Mouse (Mus musculus): Measurements from ENCODE around the gene Nav3.

DNA sequence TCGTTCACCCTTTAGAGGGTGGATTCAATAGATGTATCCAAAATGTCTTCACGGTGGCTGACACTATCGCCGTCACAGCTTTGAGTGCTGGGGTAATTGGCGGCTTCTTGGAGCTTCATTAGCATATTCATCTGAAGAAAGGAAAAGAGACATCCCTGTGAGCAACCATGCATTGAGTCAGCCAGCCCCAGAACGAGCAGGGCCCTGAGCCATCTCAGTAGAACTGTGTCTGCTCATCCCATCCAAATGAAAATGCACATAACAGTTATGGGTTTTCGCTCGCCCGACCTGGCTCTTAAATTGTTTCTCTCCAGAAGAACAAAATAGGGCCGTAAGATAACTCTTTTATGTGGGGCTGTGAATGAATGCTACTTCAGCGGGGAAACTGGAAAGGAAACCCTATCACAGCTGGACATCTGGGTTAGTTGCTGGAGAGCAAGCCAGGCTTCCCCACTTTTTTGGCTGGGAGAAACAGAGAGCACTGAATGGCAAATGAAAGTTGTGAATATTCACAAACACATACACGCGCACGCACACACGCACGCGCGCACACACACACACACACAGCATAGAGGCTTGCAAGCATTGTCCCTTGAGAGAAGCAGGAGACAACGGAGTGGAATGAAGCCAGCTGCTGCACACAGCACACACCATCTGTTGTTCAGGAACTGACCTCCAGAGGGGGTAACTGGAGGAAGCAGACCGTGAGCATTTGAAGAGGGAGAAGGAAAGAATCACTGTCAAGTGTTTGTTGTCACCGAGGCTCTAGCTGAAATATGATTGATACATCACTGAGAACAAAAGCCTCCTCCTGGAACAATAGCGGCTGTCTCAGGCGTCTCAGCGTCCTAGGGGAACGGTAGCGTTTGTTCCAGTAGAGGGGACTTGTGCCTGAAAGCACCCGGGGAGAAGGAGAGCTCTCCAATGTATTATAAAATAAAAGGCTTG is 771.6 kb downstream of the Nav3 start:
- TF ChIP-seq CTCF (IDR thresholded peaks at IDR 0.05; ENCODE audit: low read depth, low read length) (no peak), POLR2A (IDR thresholded peaks at IDR 0.05; ENCODE audit: extremely low read depth, insufficient read depth, low read length) (no peak)

All from liver, adult 2 months (tissue).